Mouse (Mus musculus) stomach, embryonic 15.5 days (tissue): ENCODE data around the gene Cnot1. TPM values are rescaled to one million over a fixed set of nuclear protein-coding genes. Genes with fewer than 3 reads are reported as not detected.

Source experiments
- ATAC-seq: fragments of 200-750 bp; cut with Nextera tagmentation; 2 replicates; pipeline ENCODE4 v1.8.0; 2017; ENCODE audit warnings: low read depth, moderate number of reproducible peaks, moderate TSS enrichment; ENCODE audit not compliant: insufficient read depth, low FRiP score
- H3K27ac ChIP-seq: fragments of 300-500 bp; sonication (generic); 2 replicates; pipeline ENCODE4 v1.5.1; 2015; ENCODE audit warnings: mild to moderate bottlenecking, inconsistent platforms
- H3K27me3 ChIP-seq: fragments of 300-500 bp; sonication (generic); replicated peaks from 2 replicates; pipeline ENCODE4 v1.6.1; 2015; ENCODE audit warnings: inconsistent platforms
- H3K36me3 ChIP-seq: fragments of 300-500 bp; sonication (generic); 2 replicates; pipeline ENCODE4 v1.6.1; 2015; ENCODE audit warnings: inconsistent platforms
- H3K4me1 ChIP-seq: fragments of 300-500 bp; sonication (generic); 2 replicates; pipeline ENCODE4 v1.6.1; 2015; ENCODE audit warnings: inconsistent platforms
- H3K4me2 ChIP-seq: fragments of 300-500 bp; sonication (generic); 2 replicates; pipeline ENCODE4 v1.6.1; 2015; ENCODE audit warnings: mild to moderate bottlenecking, inconsistent platforms
- H3K4me3 ChIP-seq: fragments of 300-500 bp; sonication (generic); replicated peaks from 2 replicates; pipeline ENCODE4 v1.5.1; 2015; ENCODE audit warnings: inconsistent platforms
- H3K9ac ChIP-seq: fragments of 300-500 bp; sonication (generic); 2 replicates; pipeline ENCODE4 v1.6.1; 2015; ENCODE audit warnings: inconsistent platforms
- H3K9me3 ChIP-seq: fragments of 300-500 bp; sonication (generic); 2 replicates; pipeline ENCODE4 v1.6.1; 2016; ENCODE audit warnings: inconsistent platforms
- WGBS: fragments of 180-500 bp; shearing (Covaris S2); methylation state at CpG from one replicate; pipeline ENCODE4 v1.1.7; 2015; 5-methylcytosine and 5-hydroxymethylcytosine counted together
- polyA plus RNA-seq: library from polyadenylated mRNA; unstranded; fragments of >200 nt; fragmentation: Nextera tagmentation; extraction: Ambion mirVana; gene quantifications from 2 replicates; pipeline ENCODE4 v1.2.1, GENCODE M21; 2015

Gene Cnot1
- polyA plus RNA-seq, 1 experiment from 2014 or later: 51.8 TPM

GRCm38 (mm10) chr8:95715676-95716531 lies 91.4 kb downstream of the Cnot1 start, which contains the start of gene Setd6:
Gene Setd6 (plus strand): TSS chr8:95715881.
- Histone ChIP-seq H3K9ac (peak within 1 kb of the TSS; percentile 74), H3K36me3 (peaks cover 14% of the 10 kb centered on the region), H3K4me1 (peaks cover 13% of the 10 kb centered on the region), H3K27ac (peak within 1 kb of the TSS; percentile 64; the same call in 1 of the 2 replicates), H3K4me3 (peak within 1 kb of the TSS; percentile 89), H3K4me2 (peak within 1 kb of the TSS; percentile 89), H3K27me3 (no peaks in the 10 kb centered on the region), H3K9me3 (no peaks in the 10 kb centered on the region)
- WGBS: under 1% methylated on average over 78 of the region's 79 CpGs
- ATAC-seq: peak; percentile 86

DNA sequence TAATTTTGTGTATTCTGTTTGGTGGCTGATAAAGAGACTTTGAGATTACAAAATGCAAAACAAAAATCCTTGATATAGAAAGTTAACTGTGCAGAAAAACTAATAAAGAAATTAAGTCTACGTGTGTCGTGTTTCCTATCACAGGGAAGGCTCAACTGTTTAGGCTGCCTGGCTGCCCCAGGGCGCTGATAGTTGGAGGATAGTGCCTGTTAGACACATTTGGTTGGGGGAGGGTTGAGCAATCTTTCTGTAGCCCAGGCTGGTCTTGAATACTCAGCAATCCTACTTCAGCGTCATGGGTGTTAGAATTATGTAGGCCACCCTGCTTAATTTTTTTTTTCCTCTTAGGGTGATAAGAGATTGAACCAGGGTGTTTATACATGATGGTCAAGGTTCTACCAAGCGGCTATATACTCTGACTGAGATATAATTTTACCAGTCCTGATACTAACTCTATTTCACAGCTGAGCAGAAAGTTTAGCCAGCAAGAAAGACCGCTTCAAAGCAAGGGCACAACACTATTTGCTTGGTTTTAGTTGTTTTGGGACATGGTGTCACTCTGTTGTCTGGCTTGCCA lies 92.3 kb downstream of the Cnot1 start:
- Histone ChIP-seq H3K27ac (no peak overlapping the region), H3K9me3 (no peaks in the 10 kb centered on the region), H3K36me3 (peaks cover 14% of the 10 kb centered on the region), H3K27me3 (no peaks in the 10 kb centered on the region), H3K9ac (no peak overlapping the region), H3K4me2 (peak overlapping the region; percentile 89), H3K4me1 (peaks cover 13% of the 10 kb centered on the region), H3K4me3 (peak overlapping the region; percentile 89; the same call in 1 of the 2 replicates)
- 85% methylated on average over 6 of the region's 6 CpGs for WGBS
- no peak for ATAC-seq

DNA sequence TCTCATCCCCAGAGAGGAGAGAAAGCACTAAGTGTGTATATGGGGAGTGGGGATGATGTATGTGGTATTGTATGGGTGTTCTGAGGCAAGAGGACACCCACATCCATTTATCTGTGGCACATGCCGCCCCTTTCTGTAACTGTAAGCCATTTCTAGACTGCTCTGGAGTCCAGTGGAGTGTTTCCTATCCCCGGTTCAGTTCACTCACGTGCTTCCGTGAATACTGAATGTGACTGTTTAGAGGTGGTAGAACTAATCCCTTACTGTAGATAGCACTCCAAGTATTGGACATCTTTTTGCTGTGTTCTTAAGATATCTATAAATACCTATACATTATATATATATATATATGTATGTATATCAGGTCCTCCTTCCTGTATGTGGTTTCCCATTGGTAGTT lies 92.9 kb downstream of the Cnot1 start:
- Histone ChIP-seq H3K4me2 (no peak overlapping the region), H3K4me1 (peaks cover 13% of the 10 kb centered on the region), H3K27ac (no peak overlapping the region), H3K4me3 (no peak overlapping the region), H3K27me3 (no peaks in the 10 kb centered on the region), H3K9me3 (no peaks in the 10 kb centered on the region), H3K36me3 (peaks cover 14% of the 10 kb centered on the region), H3K9ac (no peak overlapping the region)
- no peak for ATAC-seq
- WGBS: 93% methylated on average over 4 of the region's 4 CpGs

DNA sequence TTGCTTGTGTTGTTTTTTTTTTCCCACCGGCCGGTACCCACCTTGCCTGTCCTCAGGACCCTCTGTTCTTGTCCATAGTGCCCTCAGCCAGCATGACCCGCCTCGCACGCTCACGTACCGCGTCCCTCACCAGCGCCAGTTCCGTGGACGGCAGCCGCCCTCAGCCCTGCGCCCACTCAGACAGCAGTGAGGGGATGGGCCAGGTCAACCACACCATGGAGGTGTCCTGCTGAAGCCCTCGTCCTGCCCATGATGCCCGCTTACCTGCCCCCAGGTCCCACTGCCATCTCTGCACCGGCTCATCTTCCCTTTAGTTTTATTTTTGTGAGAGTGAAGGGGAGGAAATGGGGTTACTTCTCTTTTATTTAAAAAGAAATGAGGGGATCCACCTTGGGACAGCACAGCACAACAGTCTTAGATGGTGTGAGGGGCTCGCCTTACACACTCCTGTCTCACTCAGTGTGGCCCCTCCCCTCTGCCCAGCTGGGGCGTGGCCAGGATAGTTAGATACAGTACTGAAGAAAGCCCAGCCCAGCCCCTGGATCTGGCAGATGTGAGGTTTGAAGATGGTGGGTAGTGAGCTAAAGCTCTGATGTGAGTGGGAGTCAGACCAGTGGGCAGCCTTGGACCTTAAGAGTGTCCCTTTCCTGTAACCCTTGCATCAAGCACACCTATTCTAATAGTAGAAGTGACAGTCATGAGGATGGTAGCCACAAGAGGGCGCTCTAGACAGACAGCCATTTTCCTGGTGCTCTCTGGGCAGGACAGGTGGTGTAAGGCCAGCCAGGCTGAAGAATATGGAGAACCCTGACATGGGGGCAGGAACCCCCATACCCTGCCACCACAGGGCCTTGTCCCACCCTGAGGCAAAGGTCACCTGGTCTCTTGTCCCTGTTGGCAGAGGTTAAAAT lies 93.9 kb downstream of the Cnot1 start:
- Histone ChIP-seq H3K9ac (no peak overlapping the region), H3K36me3 (peaks cover 9% of the 10 kb centered on the region), H3K9me3 (no peaks in the 10 kb centered on the region), H3K4me2 (no peak overlapping the region), H3K4me3 (no peak overlapping the region), H3K27ac (no peak overlapping the region), H3K27me3 (no peaks in the 10 kb centered on the region), H3K4me1 (peaks cover 13% of the 10 kb centered on the region)
- no peak; the same call in 1 of the 2 replicates for ATAC-seq
- WGBS: 77% methylated on average over 19 of the region's 19 CpGs

DNA sequence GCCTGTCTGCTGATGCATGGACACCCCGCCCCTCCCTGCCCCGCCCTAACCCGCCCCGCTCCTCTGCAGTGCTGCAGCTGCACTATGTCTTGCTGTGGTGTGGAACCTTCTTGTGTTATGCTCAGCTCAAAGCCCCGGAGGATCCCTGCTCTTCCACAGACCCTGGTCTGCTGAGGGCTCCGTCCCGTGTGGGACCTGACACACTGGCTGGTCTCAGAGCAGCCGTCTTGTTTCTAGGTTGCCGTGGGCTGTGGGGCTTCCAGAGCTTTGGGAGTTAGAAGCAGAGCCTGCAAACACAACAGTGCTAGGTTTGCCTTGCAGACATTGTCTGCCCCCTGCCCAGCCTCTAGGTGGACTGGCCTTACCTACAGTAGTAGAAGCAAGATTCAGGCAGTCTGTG lies 94.9 kb downstream of the Cnot1 start:
- Histone ChIP-seq H3K4me1 (peaks cover 13% of the 10 kb centered on the region), H3K36me3 (no peaks in the 10 kb centered on the region), H3K4me2 (no peak overlapping the region), H3K9me3 (no peaks in the 10 kb centered on the region), H3K27me3 (no peaks in the 10 kb centered on the region), H3K9ac (no peak overlapping the region), H3K27ac (no peak overlapping the region), H3K4me3 (no peak overlapping the region)
- WGBS: 81% methylated on average over 9 of the region's 9 CpGs
- no peak for ATAC-seq

GRCm38 (mm10) chr8:95711029-95711428 lies 96.2 kb downstream of the Cnot1 start:
- WGBS: 53% methylated on average over 3 of the region's 3 CpGs
- Histone ChIP-seq H3K36me3 (no peaks in the 10 kb centered on the region), H3K4me1 (peaks cover under 1% of the 10 kb centered on the region; the same call in 1 of the 2 replicates), H3K4me2 (no peak overlapping the region), H3K4me3 (no peak overlapping the region), H3K27me3 (no peaks in the 10 kb centered on the region), H3K9me3 (no peaks in the 10 kb centered on the region), H3K9ac (no peak overlapping the region), H3K27ac (no peak overlapping the region)
- ATAC-seq: no peak

DNA sequence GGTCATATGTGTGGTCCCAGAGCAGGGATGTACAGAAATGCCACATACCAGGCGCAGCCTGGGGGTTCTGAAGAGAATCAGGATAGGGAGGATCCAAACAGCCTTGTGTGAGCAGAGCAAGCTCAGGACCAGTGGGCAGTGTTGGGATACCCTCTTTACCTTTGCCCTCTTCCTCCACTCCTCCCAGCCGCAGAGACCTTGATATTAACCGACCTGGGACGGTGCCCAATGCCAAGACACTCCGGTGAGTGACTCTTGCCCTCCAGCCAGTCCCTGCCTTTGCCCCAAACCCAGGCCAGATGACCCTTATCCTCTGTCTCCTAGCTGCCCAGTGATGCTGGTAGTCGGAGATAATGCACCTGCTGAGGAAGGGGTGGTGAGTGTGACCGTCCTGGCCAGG lies 97.7 kb downstream of the Cnot1 start:
- WGBS: 82% methylated on average over 7 of the region's 7 CpGs
- H3K4me3 ChIP-seq: no peak overlapping the region
- H3K9ac ChIP-seq: no peak overlapping the region
- H3K27me3 ChIP-seq: no peaks in the 10 kb centered on the region
- no peaks in the 10 kb centered on the region for H3K4me1 ChIP-seq
- H3K27ac ChIP-seq: no peak overlapping the region
- no peak overlapping the region for H3K4me2 ChIP-seq
- no peak for ATAC-seq
- no peaks in the 10 kb centered on the region for H3K36me3 ChIP-seq
- no peaks in the 10 kb centered on the region for H3K9me3 ChIP-seq

- WGBS: 96% methylated on average over 3 of the region's 3 CpGs
- no peak overlapping the region for H3K9ac ChIP-seq
- no peak for ATAC-seq
Observed at GRCm38 (mm10) chr8:95704538-95704937, 102.7 kb downstream of the Cnot1 start.

GRCm38 (mm10) chr8:95703461-95704260 lies 103.6 kb downstream of the Cnot1 start:
- no peaks in the 10 kb centered on the region for H3K9me3 ChIP-seq
- H3K27me3 ChIP-seq: no peaks in the 10 kb centered on the region; the same call in 1 of the 2 replicates
- 4% methylated on average over 15 of the region's 15 CpGs for WGBS
- H3K4me2 ChIP-seq: peak overlapping the region; percentile 98
- H3K36me3 ChIP-seq: no peaks in the 10 kb centered on the region
- ATAC-seq: no peak
- H3K4me3 ChIP-seq: peak overlapping the region; percentile 56
- no peak overlapping the region for H3K27ac ChIP-seq
- 0 out of 2 replicates have a peak, but pooled peaks cover 11% of the 10 kb centered on the region for H3K4me1 ChIP-seq
- peak overlapping the region; percentile 33 for H3K9ac ChIP-seq

More at GRCm38 (mm10) chr8:95704538-95704937, 102.7 kb downstream of the Cnot1 start:
- Histone ChIP-seq H3K27me3 (no peaks in the 10 kb centered on the region; the same call in 1 of the 2 replicates), H3K4me3 (no peak overlapping the region), H3K36me3 (no peaks in the 10 kb centered on the region), H3K9me3 (no peaks in the 10 kb centered on the region), H3K4me2 (no peak overlapping the region), H3K4me1 (0 out of 2 replicates have a peak, but pooled peaks cover 11% of the 10 kb centered on the region), H3K27ac (no peak overlapping the region)

DNA sequence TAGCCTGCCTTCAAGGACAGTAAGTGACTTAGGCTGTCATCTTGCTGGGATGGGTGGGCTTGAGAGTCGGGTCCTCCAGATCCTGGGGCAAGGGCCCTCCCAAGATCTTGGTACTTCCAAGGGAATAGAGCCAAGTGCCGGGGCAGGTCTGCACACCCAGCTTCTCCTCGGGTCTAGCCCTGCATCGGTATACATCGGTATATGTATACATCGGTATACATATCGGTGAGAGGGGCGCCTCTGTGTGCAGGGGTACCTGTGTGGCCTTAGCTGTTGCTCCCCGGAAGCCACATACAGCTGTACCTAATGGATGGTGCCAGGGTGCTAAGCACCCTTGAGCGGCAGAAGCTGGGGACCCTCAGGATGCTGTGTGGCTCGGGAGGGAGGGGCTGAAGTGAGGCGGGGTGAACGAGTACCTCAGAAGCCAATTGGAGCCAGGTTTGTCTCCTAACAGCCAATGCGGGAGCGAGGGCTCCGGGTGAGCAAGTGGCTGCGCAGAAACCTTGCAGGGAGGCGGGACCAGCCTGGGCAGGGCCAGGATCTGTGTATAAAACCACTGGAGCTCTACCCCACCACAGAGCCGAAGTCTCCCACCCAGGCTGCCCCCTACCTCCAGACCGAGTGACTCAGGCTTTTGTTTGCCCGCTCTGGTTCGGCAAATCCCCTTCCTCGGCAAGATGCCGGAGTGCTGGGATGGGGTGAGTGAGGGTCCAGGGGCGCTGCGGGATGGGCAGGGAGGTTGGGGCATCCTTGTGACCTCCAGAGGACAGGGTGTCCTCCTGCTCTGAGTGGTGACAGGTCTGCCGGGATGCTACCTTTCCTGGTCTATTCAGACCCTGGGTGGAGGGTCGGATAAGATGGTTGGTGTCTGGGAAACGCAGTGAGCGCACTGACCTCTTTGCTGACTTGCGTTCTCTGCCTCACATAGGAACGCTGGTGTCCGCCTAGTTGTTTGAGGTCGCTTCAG lies 104.5 kb downstream of the Cnot1 start:
- Histone ChIP-seq H3K27me3 (peaks cover 3% of the 10 kb centered on the region; the same call in 1 of the 2 replicates), H3K4me2 (peak overlapping the region; percentile 98), H3K27ac (no peak overlapping the region), H3K36me3 (no peaks in the 10 kb centered on the region), H3K4me3 (peak overlapping the region; percentile 56), H3K9ac (peak overlapping the region; percentile 33), H3K9me3 (no peaks in the 10 kb centered on the region), H3K4me1 (0 out of 2 replicates have a peak, but pooled peaks cover 11% of the 10 kb centered on the region)
- ATAC-seq: peak; percentile 91
- WGBS: 2% methylated on average over 34 of the region's 34 CpGs
